Mouse (Mus musculus) bone marrow macrophage, adult 2 months (primary cell): ENCODE results near the gene Cacna1a. TPM values are rescaled to one million over a fixed set of nuclear protein-coding genes. Genes with fewer than 3 reads are reported as not detected.
A peak's percentile ranks its signal among the peaks of the same experiment; 100 is the strongest.

Source experiments
- H3K27ac ChIP-seq: 2 replicates; pipeline ENCODE4 v1.5.1; 2012; ENCODE audit warnings: low read depth, low read length; ENCODE audit not compliant: insufficient read depth
- H3K4me1 ChIP-seq: 2 replicates; pipeline ENCODE4 v1.6.1; 2012; ENCODE audit warnings: low read length; ENCODE audit not compliant: control insufficient read depth, insufficient read depth
- H3K4me3 ChIP-seq: 2 replicates; pipeline ENCODE4 v1.5.1; 2012; ENCODE audit warnings: mild to moderate bottlenecking, low read length, moderate library complexity; ENCODE audit not compliant: insufficient read depth
- CTCF ChIP-seq: IDR thresholded peaks from 2 replicates; pipeline ENCODE4 v1.5.1; 2012; ENCODE audit warnings: low read depth, mild to moderate bottlenecking, low read length, moderate library complexity
- POLR2A ChIP-seq: IDR thresholded peaks from 2 replicates; pipeline ENCODE4 v1.6.1; 2012; ENCODE audit warnings: mild to moderate bottlenecking, low read depth, low read length, borderline replicate concordance
- polyA plus RNA-seq: library from polyadenylated mRNA; stranded (reverse); fragments of >200 nt; gene quantifications from 2 replicates; pipeline ENCODE4 v1.2.4, GENCODE M21; 2012; ENCODE audit not compliant: missing spikeins, insufficient read depth, insufficient read length

The Cacna1a gene
- polyA plus RNA-seq, 1 experiment = 10.3 TPM

DNA sequence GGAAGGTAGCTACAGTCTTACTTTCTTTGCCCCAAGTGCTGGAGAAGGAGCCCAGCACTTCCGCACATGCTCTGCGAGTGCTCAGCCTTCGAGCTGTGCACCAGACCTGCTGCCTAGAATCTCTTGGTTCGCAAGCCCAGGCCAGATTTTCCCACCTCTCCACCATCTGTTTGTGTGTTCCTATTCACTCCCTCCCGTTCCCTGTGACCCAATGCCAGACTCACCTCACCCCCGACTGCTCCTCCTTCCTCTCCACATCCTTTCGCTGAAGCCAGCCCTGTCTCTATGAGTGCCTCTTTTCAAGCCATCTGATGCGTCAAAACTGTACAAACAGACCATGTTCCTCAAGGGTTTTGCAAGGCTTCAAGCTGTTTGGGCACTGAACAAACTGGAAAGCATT is 38.3 kb downstream of the Cacna1a start:
- no peak for TF ChIP-seq POLR2A
- Histone ChIP-seq H3K27ac (no peak overlapping the region), H3K4me1 (peaks cover 10% of the 10 kb centered on the region), H3K4me3 (no peak overlapping the region)

- TF ChIP-seq POLR2A (no peak), CTCF (no peak)
- no peak overlapping the region for H3K4me3 ChIP-seq
- H3K4me1 ChIP-seq = peaks cover 7% of the 10 kb centered on the region
- H3K27ac ChIP-seq = no peak overlapping the region
Observed at GRCm38 (mm10) chr8:84428034-84428433, 39.8 kb downstream of the Cacna1a start.

DNA sequence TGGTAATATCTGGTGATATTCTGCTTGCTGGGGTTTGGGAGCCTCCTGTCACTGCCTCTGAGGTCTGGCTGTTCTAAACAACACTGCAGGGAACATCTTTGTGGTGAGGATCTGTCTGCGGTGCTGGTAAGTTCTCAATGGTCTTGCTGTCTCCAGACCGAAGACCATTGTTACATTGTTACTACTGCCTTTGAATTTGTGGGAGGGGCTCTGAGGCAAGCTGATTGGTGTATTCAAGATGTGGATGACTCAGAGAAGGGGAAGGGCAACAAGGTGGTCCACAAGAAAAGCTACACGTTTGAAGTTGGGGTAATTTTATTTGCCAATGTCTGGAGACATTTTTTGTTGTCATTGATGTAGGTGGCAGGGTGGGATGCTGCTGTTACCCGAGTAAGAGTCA is 40.8 kb downstream of the Cacna1a start:
- Histone ChIP-seq H3K4me1 (peaks cover 9% of the 10 kb centered on the region), H3K27ac (no peak overlapping the region), H3K4me3 (no peak overlapping the region)
- no peak for TF ChIP-seq POLR2A
- TF ChIP-seq CTCF = no peak

GRCm38 (mm10) chr8:84429492-84429891 is 41.3 kb downstream of the Cacna1a start:
- Histone ChIP-seq H3K4me1 (peaks cover 9% of the 10 kb centered on the region), H3K27ac (no peak overlapping the region), H3K4me3 (no peak overlapping the region)
- no peak for TF ChIP-seq POLR2A
- no peak for TF ChIP-seq CTCF

GRCm38 (mm10) chr8:84435370-84435769 is 47.1 kb downstream of the Cacna1a start:
- no peak for TF ChIP-seq POLR2A
- TF ChIP-seq CTCF = no peak
- Histone ChIP-seq H3K4me3 (no peak overlapping the region), H3K4me1 (peaks cover 9% of the 10 kb centered on the region), H3K27ac (no peak overlapping the region)

DNA sequence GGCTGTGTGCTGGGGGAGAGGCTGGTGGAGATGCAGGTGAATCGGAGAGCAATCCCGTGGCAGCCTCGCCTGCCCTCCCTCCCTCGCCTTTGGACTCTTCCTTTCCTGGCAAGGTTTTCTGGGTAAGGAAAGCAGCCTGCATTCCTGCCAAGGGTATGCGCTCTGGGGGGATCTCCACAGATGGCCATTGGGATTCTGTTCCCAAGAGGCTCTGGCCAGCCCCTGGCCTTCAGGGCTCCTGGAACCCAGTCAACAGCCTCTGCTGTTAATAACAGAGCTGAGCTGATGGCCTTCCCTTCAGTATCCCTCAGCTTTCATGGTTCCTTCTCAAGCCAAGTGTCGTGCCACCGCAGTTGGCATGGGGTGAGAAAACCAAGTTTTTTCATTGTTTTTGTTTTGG is 51.6 kb downstream of the Cacna1a start:
- TF ChIP-seq POLR2A = no peak
- no peak for TF ChIP-seq CTCF
- H3K27ac ChIP-seq = no peak overlapping the region
- H3K4me3 ChIP-seq = no peak overlapping the region
- peaks cover 6% of the 10 kb centered on the region for H3K4me1 ChIP-seq

GRCm38 (mm10) chr8:84442043-84442442 is 53.8 kb downstream of the Cacna1a start:
- TF ChIP-seq POLR2A (no peak), CTCF (no peak)
- Histone ChIP-seq H3K4me1 (peaks cover under 1% of the 10 kb centered on the region), H3K4me3 (no peak overlapping the region)

DNA sequence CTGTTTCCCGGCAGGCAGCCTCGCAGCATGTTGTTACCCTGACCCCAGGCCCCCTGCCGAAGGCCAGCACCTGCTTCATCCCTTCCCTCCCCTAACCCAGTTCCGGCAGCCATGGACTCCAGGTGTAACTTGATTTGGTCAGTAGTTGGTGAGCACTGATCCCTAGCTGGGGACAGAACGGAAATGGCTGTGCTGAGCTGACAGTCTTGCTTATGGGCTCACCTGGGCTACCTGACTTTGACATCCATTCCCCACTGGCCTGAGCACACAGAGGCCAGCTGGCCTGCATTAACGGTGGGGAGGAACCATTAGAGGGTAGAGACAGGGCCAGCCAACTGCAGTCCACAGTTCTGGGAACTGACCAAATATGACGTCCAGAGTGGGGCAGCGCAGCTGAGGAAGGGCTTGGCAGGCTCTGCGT is 58.3 kb downstream of the Cacna1a start:
- no peak for TF ChIP-seq POLR2A
- TF ChIP-seq CTCF = no peak
- Histone ChIP-seq H3K4me1 (no peaks in the 10 kb centered on the region; the same call in 1 of the 2 replicates), H3K4me3 (no peak overlapping the region), H3K27ac (no peak overlapping the region)

More at GRCm38 (mm10) chr8:84442043-84442442, 53.8 kb downstream of the Cacna1a start:
- H3K27ac ChIP-seq = no peak overlapping the region

DNA sequence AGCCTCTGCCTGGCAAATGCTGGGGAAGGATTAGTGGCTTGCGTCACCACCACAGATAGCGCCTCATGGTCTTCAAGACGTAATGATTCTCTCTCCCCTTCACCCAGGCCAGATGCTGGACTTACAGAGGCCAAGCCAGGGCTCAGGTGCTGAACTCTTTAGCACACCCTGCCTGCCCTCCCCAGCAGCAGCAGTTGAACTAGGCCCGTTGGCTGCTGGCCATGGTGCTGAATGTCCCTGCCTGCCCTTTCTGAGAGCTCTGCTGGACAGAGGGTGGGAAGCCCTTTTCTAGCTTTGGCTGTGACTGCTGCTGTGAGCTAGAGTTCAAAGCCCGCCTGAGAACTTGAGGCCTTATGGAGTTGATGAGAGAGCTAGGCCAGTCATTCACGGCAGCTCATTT is 66.3 kb downstream of the Cacna1a start:
- peaks cover 24% of the 10 kb centered on the region for H3K4me1 ChIP-seq
- no peak for TF ChIP-seq CTCF
- no peak for TF ChIP-seq POLR2A

GRCm38 (mm10) chr8:84458853-84459252 is 70.6 kb downstream of the Cacna1a start:
- no peak overlapping the region for H3K4me3 ChIP-seq
- peak overlapping the region; percentile 14; the same call in 1 of the 2 replicates for H3K27ac ChIP-seq
- H3K4me1 ChIP-seq = peaks cover 24% of the 10 kb centered on the region
- TF ChIP-seq CTCF = no peak
- TF ChIP-seq POLR2A = no peak

More for the DNA sequence above, 66.3 kb downstream of the Cacna1a start:
- H3K27ac ChIP-seq = no peak overlapping the region
- no peak overlapping the region for H3K4me3 ChIP-seq

DNA sequence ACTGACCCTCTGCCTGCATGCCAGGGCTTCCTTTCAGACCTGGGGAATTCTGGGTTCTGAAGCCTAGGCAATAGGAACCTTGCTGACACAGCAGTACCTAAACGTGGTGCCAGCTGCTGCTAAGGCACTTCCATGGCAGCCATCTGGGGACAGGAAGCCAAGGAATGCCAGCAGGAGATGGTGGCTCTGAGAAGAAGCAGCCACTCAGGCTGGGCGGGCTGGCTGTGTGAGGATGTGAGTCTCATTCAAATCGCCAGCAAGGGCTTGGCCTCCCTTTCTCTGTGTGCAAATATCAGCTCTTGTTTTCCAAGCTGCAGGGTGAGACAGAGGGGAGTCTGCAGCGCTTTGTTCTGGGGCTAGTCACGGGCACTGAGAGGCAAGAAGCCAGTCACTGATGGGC is 71.0 kb downstream of the Cacna1a start:
- peak overlapping the region; percentile 14; the same call in 1 of the 2 replicates for H3K27ac ChIP-seq
- H3K4me1 ChIP-seq = peaks cover 24% of the 10 kb centered on the region
- TF ChIP-seq CTCF (no peak), POLR2A (no peak)
- H3K4me3 ChIP-seq = no peak overlapping the region
